Mouse (Mus musculus): ENCODE measurements around the gene Angptl4. TPM values are rescaled to one million over a fixed set of nuclear protein-coding genes. Genes with fewer than 3 reads are reported as not detected.

The Angptl4 gene
- polyA plus RNA-seq, 1 experiment from 2014 or later: 23.0 TPM

Other genes starting within 250 kb of the Angptl4 start
- gene Myo1f, start 226.1 kb downstream of the Angptl4 start, polyA plus RNA-seq (2015; fragmentation: Nextera tagmentation; extraction: Ambion mirVana): 11.9 and 12.3 TPM in 2 replicates
- 16.9 and 18.2 TPM in 2 replicates for gene Zfp414, start 152.7 kb downstream of the Angptl4 start, polyA plus RNA-seq (2015; fragmentation: Nextera tagmentation; extraction: Ambion mirVana)
- gene Pram1, start 143.8 kb downstream of the Angptl4 start, polyA plus RNA-seq (2015; fragmentation: Nextera tagmentation; extraction: Ambion mirVana): 4.2 and 4.8 TPM in 2 replicates
- gene Hnrnpm, start 95.0 kb downstream of the Angptl4 start, polyA plus RNA-seq (2015; fragmentation: Nextera tagmentation; extraction: Ambion mirVana): 117 and 122 TPM in 2 replicates
- gene March2, start 63.2 kb downstream of the Angptl4 start, polyA plus RNA-seq (2015; fragmentation: Nextera tagmentation; extraction: Ambion mirVana): 274 and 311 TPM in 2 replicates
- gene Rab11b, start 21.3 kb downstream of the Angptl4 start, polyA plus RNA-seq (2015; fragmentation: Nextera tagmentation; extraction: Ambion mirVana): 111 and 116 TPM in 2 replicates
- gene Kank3, start 28.7 kb upstream of the Angptl4 start, polyA plus RNA-seq (2015; fragmentation: Nextera tagmentation; extraction: Ambion mirVana): 10.4 and 12.8 TPM in 2 replicates
- 356 and 444 TPM in 2 replicates for gene Rps28, start 42.7 kb upstream of the Angptl4 start, polyA plus RNA-seq (2015; fragmentation: Nextera tagmentation; extraction: Ambion mirVana)
- gene Ndufa7, start 42.7 kb upstream of the Angptl4 start, polyA plus RNA-seq (2015; fragmentation: Nextera tagmentation; extraction: Ambion mirVana): 240 and 251 TPM in 2 replicates
- 14.4 and 14.7 TPM in 2 replicates for gene Cd320, start 61.3 kb upstream of the Angptl4 start, polyA plus RNA-seq (2015; fragmentation: Nextera tagmentation; extraction: Ambion mirVana)
- not detected in 2 replicates for gene Gm7029, start 92.0 kb upstream of the Angptl4 start, polyA plus RNA-seq (2015; fragmentation: Nextera tagmentation; extraction: Ambion mirVana)
- gene Kifc1, start 108.8 kb upstream of the Angptl4 start, polyA plus RNA-seq (2015; fragmentation: Nextera tagmentation; extraction: Ambion mirVana): 7.5 and 8.3 TPM in 2 replicates
- 0.35 and 0.38 TPM in 2 replicates for gene Platr17, start 123.3 kb upstream of the Angptl4 start, polyA plus RNA-seq (2015; fragmentation: Nextera tagmentation; extraction: Ambion mirVana)
- 18.7 and 20.4 TPM in 2 replicates for gene Daxx, start 127.6 kb upstream of the Angptl4 start, polyA plus RNA-seq (2015; fragmentation: Nextera tagmentation; extraction: Ambion mirVana)
- 33.3 and 35.7 TPM in 2 replicates for gene Tapbp, start 134.1 kb upstream of the Angptl4 start, polyA plus RNA-seq (2015; fragmentation: Nextera tagmentation; extraction: Ambion mirVana)
- 8.2 and 9.8 TPM in 2 replicates for gene Zbtb22, start 134.1 kb upstream of the Angptl4 start, polyA plus RNA-seq (2015; fragmentation: Nextera tagmentation; extraction: Ambion mirVana)
- 8.2 and 10.2 TPM in 2 replicates for gene Rgl2, start 147.7 kb upstream of the Angptl4 start, polyA plus RNA-seq (2015; fragmentation: Nextera tagmentation; extraction: Ambion mirVana)
- gene Pfdn6, start 158.5 kb upstream of the Angptl4 start, polyA plus RNA-seq (2015; fragmentation: Nextera tagmentation; extraction: Ambion mirVana): 89.6 and 96.8 TPM in 2 replicates
- gene Wdr46, start 158.8 kb upstream of the Angptl4 start, polyA plus RNA-seq (2015; fragmentation: Nextera tagmentation; extraction: Ambion mirVana): 18.4 and 19.3 TPM in 2 replicates
- 2.4 and 2.5 TPM in 2 replicates for gene B3galt4, start 169.7 kb upstream of the Angptl4 start, polyA plus RNA-seq (2015; fragmentation: Nextera tagmentation; extraction: Ambion mirVana)
- 23.3 and 24.6 TPM in 2 replicates for gene Vps52, start 174.0 kb upstream of the Angptl4 start, polyA plus RNA-seq (2015; fragmentation: Nextera tagmentation; extraction: Ambion mirVana)
- gene Rps18, start 174.2 kb upstream of the Angptl4 start, polyA plus RNA-seq (2015; fragmentation: Nextera tagmentation; extraction: Ambion mirVana): 939 and 1,010 TPM in 2 replicates
- gene H2-K1, start 218.5 kb upstream of the Angptl4 start, polyA plus RNA-seq (2015; fragmentation: Nextera tagmentation; extraction: Ambion mirVana): 123 and 165 TPM in 2 replicates
- gene Ring1, start 242.8 kb upstream of the Angptl4 start, polyA plus RNA-seq (2015; fragmentation: Nextera tagmentation; extraction: Ambion mirVana): 5.5 and 7.2 TPM in 2 replicates
- gene H2-Ke6, start 246.2 kb upstream of the Angptl4 start, polyA plus RNA-seq (2015; fragmentation: Nextera tagmentation; extraction: Ambion mirVana): 30.7 and 37.0 TPM in 2 replicates
- 56.3 and 68.5 TPM in 2 replicates for gene Slc39a7, start 249.9 kb upstream of the Angptl4 start, polyA plus RNA-seq (2015; fragmentation: Nextera tagmentation; extraction: Ambion mirVana)
- 16.7 and 19.3 TPM in 2 replicates for gene Rxrb, start 250.0 kb upstream of the Angptl4 start, polyA plus RNA-seq (2015; fragmentation: Nextera tagmentation; extraction: Ambion mirVana)

Measured in liver, embryonic 15.5 days (tissue).